Mouse (Mus musculus): ENCODE data around the gene Alg12.

DNA sequence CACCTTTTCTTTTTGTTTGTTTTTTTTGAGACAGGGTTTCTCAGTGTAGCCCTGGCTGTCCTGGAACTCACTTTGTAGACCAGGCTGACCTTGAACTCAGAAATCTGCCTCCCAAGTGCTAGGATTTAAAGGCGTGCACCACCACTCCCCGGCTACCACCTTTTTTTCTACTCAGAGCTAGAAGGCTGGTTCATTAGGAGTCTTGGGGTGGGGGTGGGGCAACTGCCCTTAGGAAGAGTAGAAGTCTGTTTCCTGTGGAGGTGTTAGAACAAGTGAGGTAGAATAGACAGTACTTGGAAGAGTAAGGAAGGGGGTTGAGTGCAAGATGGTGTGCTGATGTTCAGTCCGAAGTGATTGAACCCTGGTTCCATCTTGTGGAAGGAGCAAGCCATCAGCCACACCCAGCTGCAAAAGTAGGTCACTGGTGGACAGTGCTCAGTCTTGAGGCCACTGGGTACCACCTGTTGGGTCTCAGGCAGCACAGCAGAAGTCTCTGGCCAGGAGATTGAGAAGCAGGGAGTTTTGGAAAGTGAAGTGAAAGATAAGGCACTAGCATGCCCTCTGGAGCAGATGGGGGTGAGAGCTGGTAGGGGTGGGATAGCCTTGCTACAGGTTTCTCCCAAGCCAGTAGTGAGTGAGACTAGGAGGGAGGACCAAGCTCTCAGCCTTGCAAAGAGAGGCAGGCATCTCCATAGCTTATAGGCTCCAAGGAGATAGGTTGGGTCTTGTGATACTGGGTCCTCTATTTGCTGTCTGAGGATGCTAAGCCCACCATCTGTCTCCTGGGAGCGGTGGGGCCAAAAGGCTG lies 47.0 kb upstream of the Alg12 start:
- TF ChIP-seq POLR2A (IDR thresholded peaks at IDR 0.05; ENCODE audit: borderline replicate concordance, low read depth, low read length) (no peak), CTCF (IDR thresholded peaks at IDR 0.05; ENCODE audit: low read depth, low read length) (no peak)
